ENCODE assay signal across 16 mouse cellular contexts in the genomic region with DNA sequence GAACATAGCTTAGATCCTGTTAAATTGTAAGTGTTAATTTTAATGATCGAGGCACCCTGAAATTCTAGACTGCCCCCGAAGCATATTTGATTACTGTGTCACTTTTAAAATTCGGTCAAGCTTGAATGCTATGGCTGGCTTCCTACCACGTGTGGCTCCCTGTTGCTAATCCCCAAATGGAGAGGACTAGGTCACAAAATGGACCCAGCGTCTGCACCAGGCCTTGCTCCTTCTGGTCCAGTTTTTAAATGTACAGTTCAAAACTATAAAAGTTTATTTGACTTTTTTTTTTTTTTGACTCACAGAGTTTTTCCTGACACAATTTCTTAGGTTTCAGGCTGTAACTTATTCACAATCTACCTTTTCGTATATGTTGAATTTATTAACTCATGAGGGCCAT. TPM values are rescaled to one million over a fixed set of nuclear protein-coding genes. Genes with fewer than 3 reads are reported as not detected.
A peak's percentile ranks its signal among the peaks of the same experiment; 100 is the strongest.
DNase-seq lines count a peak whose midpoint lies in the region; ATAC-seq and TF ChIP-seq lines count a peak whose summit lies in the region.
"Had no signal": no experiment of that assay in that cellular context is flagged by ENCODE, and none has a peak within 500 bp of the region (broad histone marks: within the 10 kb centered on the region; RNA-seq: fewer than 3 reads in every experiment).

No protein-coding gene starts in this region.

- H3K9ac ChIP-seq in kidney, embryonic 16.5 days (replicated peaks; ENCODE audit: low read length), result no peak overlapping the region
- peak overlapping the region; percentile 64 for H3K9ac ChIP-seq in MEL (ENCODE audit: control insufficient read depth, low read depth, low read length, poor library complexity, severe bottlenecking)
- no peak overlapping the region for H3K9ac ChIP-seq in liver, embryonic 14.5 days (replicated peaks)
- H3K9ac ChIP-seq in heart, embryonic 12.5 days, result no peak overlapping the region
- H3K9ac ChIP-seq: midbrain, embryonic 12.5 days had no signal

- 0 out of 4 replicates have a peak, but pooled peaks of 1 of the 2 experiments have one; percentile 12 for TF ChIP-seq EP300 in MEL (IDR thresholded peaks at IDR 0.05; ENCODE audit: low read depth in 1 of 2, low read length in 2 of 2)
- no peak for TF ChIP-seq EP300 in liver, embryonic 14.5 days (IDR thresholded peaks at IDR 0.05; ENCODE audit: low read depth)

- TF ChIP-seq CTCF in MEL (IDR thresholded peaks at IDR 0.05 in 2 of 3, conservative IDR thresholded peaks at IDR 0.05 in 1 of 3; ENCODE audit: control insufficient read depth in 1 of 3, insufficient read depth in 1 of 3, low read depth in 2 of 3, low read length in 3 of 3, poor library complexity in 1 of 3, severe bottlenecking in 1 of 3), result no peak
- no peak for TF ChIP-seq CTCF in liver, embryonic 14.5 days (IDR thresholded peaks at IDR 0.05; ENCODE audit: low read depth)

- DNase-seq in kidney, postnatal 25 days, result no peak
- DNase-seq in A20 (ENCODE audit: low read depth, low spot score), result peak; percentile 86
- peak; percentile 80 for DNase-seq in MEL (ENCODE audit: low read depth, low spot score)
- no peak for DNase-seq in liver, embryonic 14.5 days (ENCODE audit: low read depth in 3 of 3, low spot score in 3 of 3)
- no peak for DNase-seq in left cerebral cortex, adult 11 months (ENCODE audit: low spot score)
- DNase-seq: adrenal gland, postnatal 10 days; heart, adult 18-20 months; spleen, adult 18-20 months; thymus, adult 18-20 months had no signal

- H3K27ac ChIP-seq in kidney, embryonic 16.5 days (ENCODE audit: low read length), result no peak overlapping the region
- peak overlapping the region; percentile 74 for H3K27ac ChIP-seq in MEL (ENCODE audit: control insufficient read depth, low read depth, low read length)
- H3K27ac ChIP-seq in liver, embryonic 14.5 days, result no peak overlapping the region
- H3K27ac ChIP-seq in heart, embryonic 12.5 days (ENCODE audit: poor library complexity, severe bottlenecking), result no peak overlapping the region
- H3K27ac ChIP-seq: left cerebral cortex, adult 2 months; midbrain, embryonic 12.5 days had no signal

- H3K36me3 ChIP-seq in kidney, embryonic 16.5 days (ENCODE audit: insufficient read depth, low read length), result no peaks in the 10 kb centered on the region
- peaks cover 0 to 16% of the 10 kb centered on the region in 2 experiments; a peak in 2 of 4 replicates for H3K36me3 ChIP-seq in MEL (ENCODE audit: control insufficient read depth in 1 of 2, insufficient read depth in 2 of 2, low read length in 2 of 2)
- H3K36me3 ChIP-seq in liver, embryonic 14.5 days (replicated peaks; ENCODE audit: control insufficient read depth, insufficient read depth, low read depth), result no peaks in the 10 kb centered on the region
- no peaks in the 10 kb centered on the region for H3K36me3 ChIP-seq in heart, embryonic 12.5 days
- H3K36me3 ChIP-seq: midbrain, embryonic 12.5 days had no signal

- peak overlapping the region; percentile 17 for H3K4me3 ChIP-seq in kidney, embryonic 16.5 days (ENCODE audit: low read length)
- H3K4me3 ChIP-seq in MEL (ENCODE audit: control insufficient read depth in 1 of 2, insufficient read depth in 1 of 2, low read depth in 2 of 2, low read length in 2 of 2), result peak overlapping the region; percentile 28 to 64
- peak overlapping the region; percentile 20 to 27; a peak in 3 of 4 replicates for H3K4me3 ChIP-seq in liver, embryonic 14.5 days (ENCODE audit: insufficient read depth in 1 of 2, low read depth in 2 of 2, low read length in 2 of 2)
- H3K4me3 ChIP-seq in heart, embryonic 12.5 days, result no peak overlapping the region
- H3K4me3 ChIP-seq: midbrain, embryonic 12.5 days had no signal

- no peak; a peak in 1 of 4 replicates for TF ChIP-seq POLR2A in MEL (IDR thresholded peaks at IDR 0.05; ENCODE audit: control insufficient read depth in 1 of 2, insufficient read depth in 1 of 2, low read depth in 1 of 2, low read length in 2 of 2, poor library complexity in 1 of 2)

- no peak for ATAC-seq in kidney, embryonic 16.5 days (ENCODE audit: low FRiP score, low TSS enrichment)
- no peak for ATAC-seq in liver, embryonic 14.5 days (ENCODE audit: insufficient read depth)
- ATAC-seq in heart, embryonic 12.5 days (ENCODE audit: insufficient number of reproducible peaks, low FRiP score), result no peak

- H3K27me3 ChIP-seq in kidney, embryonic 16.5 days (ENCODE audit: insufficient read depth, low read length), result peaks cover 7% of the 10 kb centered on the region
- peaks cover 6 to 11% of the 10 kb centered on the region in 2 experiments; a peak in 3 of 4 replicates for H3K27me3 ChIP-seq in MEL (ENCODE audit: control insufficient read depth in 1 of 2, insufficient read depth in 2 of 2, low read length in 2 of 2)
- H3K27me3 ChIP-seq in liver, embryonic 14.5 days (ENCODE audit: control insufficient read depth, insufficient read depth, low read length), result no peaks in the 10 kb centered on the region
- H3K27me3 ChIP-seq in heart, embryonic 12.5 days (replicated peaks), result peaks cover 10% of the 10 kb centered on the region

- no peaks in the 10 kb centered on the region for H3K9me3 ChIP-seq in kidney, embryonic 16.5 days (ENCODE audit: low read length)
- H3K9me3 ChIP-seq in MEL (replicated peaks; ENCODE audit: insufficient read depth, low read length), result no peaks in the 10 kb centered on the region
- H3K9me3 ChIP-seq in liver, embryonic 14.5 days (ENCODE audit: control insufficient read depth, low read length), result no peaks in the 10 kb centered on the region
- no peaks in the 10 kb centered on the region for H3K9me3 ChIP-seq in heart, embryonic 12.5 days (replicated peaks)
- H3K9me3 ChIP-seq: midbrain, embryonic 12.5 days had no signal

- H3K4me1 ChIP-seq in kidney, embryonic 16.5 days (ENCODE audit: insufficient read depth, low read length), result no peaks in the 10 kb centered on the region
- H3K4me1 ChIP-seq in MEL (ENCODE audit: control insufficient read depth in 1 of 2, insufficient read depth in 2 of 2, low read length in 2 of 2), result peaks cover 3 to 7% of the 10 kb centered on the region in 2 experiments; a peak in 3 of 4 replicates
- peaks cover 0 to 8% of the 10 kb centered on the region in 2 experiments; a peak in 1 of 4 replicates for H3K4me1 ChIP-seq in liver, embryonic 14.5 days (replicated peaks; ENCODE audit: control insufficient read depth in 2 of 2, insufficient read depth in 2 of 2, low read length in 1 of 2)
- no peaks in the 10 kb centered on the region for H3K4me1 ChIP-seq in heart, embryonic 12.5 days (replicated peaks)

- WGBS in kidney, embryonic 16.5 days, result 49% methylated on average over 6 of the region's 6 CpGs
- 69% methylated on average over 6 of the region's 6 CpGs for WGBS in liver, embryonic 14.5 days (ENCODE audit: insufficient replicate concordance)
- WGBS in heart, embryonic 12.5 days, result 79% methylated on average over 6 of the region's 6 CpGs

- no peak for TF ChIP-seq RAD21 in MEL (IDR thresholded peaks at IDR 0.05; ENCODE audit: low read depth, low read length)

- peaks cover 18% of the 10 kb centered on the region for H3K79me2 ChIP-seq in MEL (ENCODE audit: control insufficient read depth, insufficient read depth, low read length, poor library complexity)

- H3K4me2 ChIP-seq in kidney, embryonic 16.5 days (replicated peaks; ENCODE audit: low read depth, low read length), result peak overlapping the region; percentile 26; the same call in 1 of the 2 replicates
- H3K4me2 ChIP-seq in liver, embryonic 14.5 days (ENCODE audit: low read depth), result peak overlapping the region; percentile 28; the same call in 1 of the 2 replicates
- H3K4me2 ChIP-seq in heart, embryonic 12.5 days, result no peak overlapping the region
- H3K4me2 ChIP-seq: midbrain, embryonic 12.5 days had no signal

TF ChIP-seq in MEL, 35 proteins besides CTCF, POLR2A, EP300 and RAD21:
- peak; percentile 49; the same call in 1 of the 2 replicates for TF ChIP-seq TBP (IDR thresholded peaks at IDR 0.05; ENCODE audit: low read depth, low read length)
- TF ChIP-seq MAZ (IDR thresholded peaks at IDR 0.05; ENCODE audit: low read depth, low read length), result no peak
- peak; percentile 21; the same call in 1 of the 2 replicates for TF ChIP-seq NELFE (IDR thresholded peaks at IDR 0.05; ENCODE audit: low read depth, low read length)
- TF ChIP-seq USF1 (IDR thresholded peaks at IDR 0.05; ENCODE audit: low read depth, low read length), result peak; percentile 70
- TF ChIP-seq HCFC1 (IDR thresholded peaks at IDR 0.05; ENCODE audit: low read depth, low read length), result peak; percentile 40; the same call in 1 of the 2 replicates
- TF ChIP-seq MXI1 (IDR thresholded peaks at IDR 0.05; ENCODE audit: low read depth, low read length), result peak; percentile 82
- peak; percentile 91 for TF ChIP-seq MYC (IDR thresholded peaks at IDR 0.05; ENCODE audit: low read depth, low read length)
- TF ChIP-seq SIN3A (IDR thresholded peaks at IDR 0.05; ENCODE audit: low read length), result peak; percentile 73; the same call in 1 of the 2 replicates
- TF ChIP-seq RCOR1 (IDR thresholded peaks at IDR 0.05; ENCODE audit: low read depth, low read length), result no peak
- peak; percentile 87 for TF ChIP-seq MAX (IDR thresholded peaks at IDR 0.05; ENCODE audit: low read length)
- TF ChIP-seq SMC3 (IDR thresholded peaks at IDR 0.05; ENCODE audit: low read depth, low read length), result no peak

RNA-seq across cellular contexts. Expression of a gene that starts 2.7 kb away (rescaled TPM):
- polyA plus RNA-seq in kidney, embryonic 16.5 days (2015; fragmentation: Nextera tagmentation; extraction: Ambion mirVana), result 7.2 and 8.0 TPM in 2 replicates
- total RNA-seq in MEL (2012; rRNA removed), result 12.9 and 17.3 TPM in 2 replicates
- 10 to 100 TPM in 1 of 2 experiments, not detected in 1; 14.6 TPM for polyA plus RNA-seq in MEL (2012; ENCODE audit: insufficient read depth in 1 of 2, insufficient read length in 2 of 2, low read depth in 1 of 2, low replicate concordance in 2 of 2, missing spikeins in 1 of 2)
- 3.5 and 4.2 TPM in 2 replicates for polyA plus RNA-seq in liver, embryonic 14.5 days (2012; rRNA removed)
- polyA plus RNA-seq in liver, embryonic 14.5 days (2014; fragmentation: Nextera tagmentation; extraction: Ambion mirVana), result 4.5 and 5.0 TPM in 2 replicates
- polyA plus RNA-seq in heart, embryonic 12.5 days (2016; fragmentation: Nextera tagmentation; extraction: Ambion mirVana), result 1.4 and 1.9 TPM in 2 replicates

RNA-seq across cellular contexts. Expression of a gene that starts 48.3 kb away (rescaled TPM):
- 0.17 and 0.32 TPM in 2 replicates for polyA plus RNA-seq in kidney, embryonic 16.5 days (2015; fragmentation: Nextera tagmentation; extraction: Ambion mirVana)
- total RNA-seq in MEL (2012; rRNA removed), result not detected in 2 replicates
- under 1 TPM in 1 of 2 experiments, not detected in 1; 0.03 TPM for polyA plus RNA-seq in MEL (2012; ENCODE audit: insufficient read depth in 1 of 2, insufficient read length in 2 of 2, low read depth in 1 of 2, low replicate concordance in 2 of 2, missing spikeins in 1 of 2)
- polyA plus RNA-seq in liver, embryonic 14.5 days (2012; rRNA removed), result 0.02 TPM in 1 of 2 replicates, not detected in the other
- not detected in 2 replicates for polyA plus RNA-seq in liver, embryonic 14.5 days (2014; fragmentation: Nextera tagmentation; extraction: Ambion mirVana)
- polyA plus RNA-seq in heart, embryonic 12.5 days (2016; fragmentation: Nextera tagmentation; extraction: Ambion mirVana), result 0.13 and 0.15 TPM in 2 replicates
- total RNA-seq: common myeloid progenitor, adult 5-6 weeks; heart, adult 18-20 months; heart, postnatal 25 days had no signal
- polyA plus RNA-seq: erythroblast, embryonic 14.5 days had no signal

Comparison
In these comparisons a context has a peak if more than half of its experiments do, and no peak if none do; other contexts are left out.
1. DNase-seq: peak in A20 (single experiment) and MEL (single experiment); none in kidney, postnatal 25 days (0 of 2), liver, embryonic 14.5 days (0 of 3) and left cerebral cortex, adult 11 months (single experiment).